Mouse (Mus musculus): ENCODE data around the gene Krtap15. TPM values are rescaled to one million over a fixed set of nuclear protein-coding genes. Genes with fewer than 3 reads are reported as not detected.

Krtap15 gene
- polyA plus RNA-seq, 1 experiment from 2014 or later, result not detected

DNA sequence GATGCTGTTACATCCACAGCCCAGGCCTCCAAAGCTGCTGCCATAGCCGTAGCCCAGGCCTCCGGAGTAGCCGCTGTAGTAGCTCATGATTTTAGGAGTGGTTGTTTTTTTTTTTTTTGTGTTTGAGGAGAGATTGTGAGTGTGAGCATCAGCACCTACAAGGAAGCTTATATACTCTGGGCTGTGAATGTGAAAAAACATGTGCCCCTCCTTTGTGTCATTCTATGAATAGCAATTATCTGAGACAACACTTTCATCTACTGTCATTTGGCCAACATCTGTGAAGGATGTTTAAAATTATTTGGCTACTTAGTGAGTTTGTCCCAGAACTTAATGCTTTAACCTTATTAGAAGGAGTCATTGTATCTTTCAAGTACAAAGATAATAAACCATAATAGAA, 54.2 kb downstream of the Krtap15 start, which contains the start of gene Krtap19-2:
TSS of gene Krtap19-2 (minus strand) at position 101 of the 400 bp plus-strand sequence.
- Histone ChIP-seq H3K9ac (no peak within 1 kb of the TSS), H3K9me3 (no peaks in the 10 kb centered on the region), H3K27me3 (no peaks in the 10 kb centered on the region), H3K4me2 (no peak within 1 kb of the TSS), H3K36me3 (replicated peaks) (no peaks in the 10 kb centered on the region), H3K4me3 (replicated peaks) (no peak within 1 kb of the TSS), H3K27ac (no peak within 1 kb of the TSS), H3K4me1 (no peaks in the 10 kb centered on the region)
- ATAC-seq (ENCODE audit: low FRiP score), result no peak
- WGBS, result 98% methylated on average over 3 of the region's 3 CpGs

DNA sequence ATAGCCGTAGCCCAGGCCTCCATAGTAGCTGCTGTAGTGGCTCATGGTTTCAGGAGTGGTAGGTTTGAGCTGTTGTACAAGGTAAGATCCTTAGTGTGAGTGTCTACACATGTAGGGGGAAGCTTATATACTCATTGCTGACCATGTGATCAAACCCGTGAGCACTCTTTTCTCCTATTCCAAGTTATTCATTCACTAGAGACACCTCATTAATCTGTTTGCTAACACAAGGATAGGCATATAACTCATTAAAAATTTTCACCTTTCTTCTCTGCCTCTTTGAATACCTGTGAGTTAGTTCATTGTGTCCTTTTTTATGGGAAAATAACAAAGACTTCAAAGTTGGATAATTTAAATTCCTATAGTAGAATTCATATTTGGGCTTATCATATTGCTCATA, 57.9 kb downstream of the Krtap15 start, which contains the start of gene Krtap19-3:
TSS of gene Krtap19-3 (minus strand) at position 101 of the 400 bp plus-strand sequence.
- no peak within 1 kb of the TSS for H3K4me3 ChIP-seq (replicated peaks)
- H3K9ac ChIP-seq, result no peak within 1 kb of the TSS
- no peak within 1 kb of the TSS for H3K27ac ChIP-seq
- H3K9me3 ChIP-seq, result no peaks in the 10 kb centered on the region
- no peaks in the 10 kb centered on the region for H3K27me3 ChIP-seq
- no peak for ATAC-seq (ENCODE audit: low FRiP score)
- no peak within 1 kb of the TSS for H3K4me2 ChIP-seq
- H3K36me3 ChIP-seq (replicated peaks), result no peaks in the 10 kb centered on the region
- H3K4me1 ChIP-seq, result no peaks in the 10 kb centered on the region
- 92% methylated on average over 2 of the region's 2 CpGs for WGBS

Other genes with a start within 250 kb of the Krtap15 start
- not detected in 2 replicates for gene Krtap24-1, start 207.9 kb upstream of the Krtap15 start, polyA plus RNA-seq (2016; fragmentation: Nextera tagmentation; extraction: Ambion mirVana)
- gene 2310079G19Rik, start 192.5 kb upstream of the Krtap15 start, polyA plus RNA-seq (2016; fragmentation: Nextera tagmentation; extraction: Ambion mirVana), result not detected in 2 replicates
- not detected in 2 replicates for gene Krtap26-1, start 172.4 kb upstream of the Krtap15 start, polyA plus RNA-seq (2016; fragmentation: Nextera tagmentation; extraction: Ambion mirVana)
- not detected in 2 replicates for gene Krtap27-1, start 148.5 kb upstream of the Krtap15 start, polyA plus RNA-seq (2016; fragmentation: Nextera tagmentation; extraction: Ambion mirVana)
- not detected in 2 replicates for gene 2310061N02Rik, start 112.3 kb upstream of the Krtap15 start, polyA plus RNA-seq (2016; fragmentation: Nextera tagmentation; extraction: Ambion mirVana)
- gene Krtap13-1, start 91.4 kb upstream of the Krtap15 start, polyA plus RNA-seq (2016; fragmentation: Nextera tagmentation; extraction: Ambion mirVana), result not detected in 2 replicates
- gene Krtap13, start 68.6 kb upstream of the Krtap15 start, polyA plus RNA-seq (2016; fragmentation: Nextera tagmentation; extraction: Ambion mirVana), result not detected in 2 replicates
- not detected in 2 replicates for gene 2310034C09Rik, start 61.4 kb upstream of the Krtap15 start, polyA plus RNA-seq (2016; fragmentation: Nextera tagmentation; extraction: Ambion mirVana)
- not detected in 2 replicates for gene 2310057N15Rik, start 46.0 kb upstream of the Krtap15 start, polyA plus RNA-seq (2016; fragmentation: Nextera tagmentation; extraction: Ambion mirVana)
- gene Gm5965, start 42.3 kb upstream of the Krtap15 start, polyA plus RNA-seq (2016; fragmentation: Nextera tagmentation; extraction: Ambion mirVana), result not detected in 2 replicates
- gene Gm20741, start 8.0 kb upstream of the Krtap15 start, polyA plus RNA-seq (2016; fragmentation: Nextera tagmentation; extraction: Ambion mirVana), result not detected in 2 replicates
- not detected in 2 replicates for gene Krtap14, start 5.9 kb downstream of the Krtap15 start, polyA plus RNA-seq (2016; fragmentation: Nextera tagmentation; extraction: Ambion mirVana)
- gene Krtap19-1, start 49.2 kb downstream of the Krtap15 start, polyA plus RNA-seq (2016; fragmentation: Nextera tagmentation; extraction: Ambion mirVana), result not detected in 2 replicates
- not detected in 2 replicates for gene Krtap19-2, start 54.1 kb downstream of the Krtap15 start, polyA plus RNA-seq (2016; fragmentation: Nextera tagmentation; extraction: Ambion mirVana)
- gene Krtap19-3, start 57.8 kb downstream of the Krtap15 start, polyA plus RNA-seq (2016; fragmentation: Nextera tagmentation; extraction: Ambion mirVana), result not detected in 2 replicates
- gene Krtap19-4, start 64.9 kb downstream of the Krtap15 start, polyA plus RNA-seq (2016; fragmentation: Nextera tagmentation; extraction: Ambion mirVana), result not detected in 2 replicates
- not detected in 2 replicates for gene Krtap19-5, start 76.2 kb downstream of the Krtap15 start, polyA plus RNA-seq (2016; fragmentation: Nextera tagmentation; extraction: Ambion mirVana)
- not detected in 2 replicates for gene Krtap19-9b, start 112.0 kb downstream of the Krtap15 start, polyA plus RNA-seq (2016; fragmentation: Nextera tagmentation; extraction: Ambion mirVana)
- gene Krtap16-3, start 142.7 kb downstream of the Krtap15 start, polyA plus RNA-seq (2016; fragmentation: Nextera tagmentation; extraction: Ambion mirVana), result not detected in 2 replicates
- gene Krtap22-2, start 190.5 kb downstream of the Krtap15 start, polyA plus RNA-seq (2016; fragmentation: Nextera tagmentation; extraction: Ambion mirVana), result not detected in 2 replicates
- gene Gm10229, start 195.1 kb downstream of the Krtap15 start, polyA plus RNA-seq (2016; fragmentation: Nextera tagmentation; extraction: Ambion mirVana), result not detected in 2 replicates
- gene Krtap6-1, start 211.5 kb downstream of the Krtap15 start, polyA plus RNA-seq (2016; fragmentation: Nextera tagmentation; extraction: Ambion mirVana), result not detected in 2 replicates
- gene Gm10228, start 221.3 kb downstream of the Krtap15 start, polyA plus RNA-seq (2016; fragmentation: Nextera tagmentation; extraction: Ambion mirVana), result not detected in 2 replicates
- not detected in 2 replicates for gene Krtap6-5, start 227.7 kb downstream of the Krtap15 start, polyA plus RNA-seq (2016; fragmentation: Nextera tagmentation; extraction: Ambion mirVana)
- gene 1110025L11Rik, start 243.8 kb downstream of the Krtap15 start, polyA plus RNA-seq (2016; fragmentation: Nextera tagmentation; extraction: Ambion mirVana), result not detected in 2 replicates

Data from forebrain, embryonic 12.5 days (tissue).